Mouse (Mus musculus) embryo, embryonic 11.5 days (tissue): ENCODE measurements at regions not wholly inside any gene's neighbourhood (a gene's known extent, or its start where the extent isn't known, plus 50 kb on each side); places are given as distances from the start of the nearest gene placed in this dataset.
"Not testable (repeated sequence)": the region's sequence is repeated elsewhere in the genome, so short reads cannot be mapped to it uniquely, and the experiment has no call there.

ENCODE experiments used
- DNase-seq: peaks from one replicate; pipeline ENCODE4 v3.0.0-alpha.2; 2012; ENCODE audit warnings: low read depth, low spot score

DNA sequence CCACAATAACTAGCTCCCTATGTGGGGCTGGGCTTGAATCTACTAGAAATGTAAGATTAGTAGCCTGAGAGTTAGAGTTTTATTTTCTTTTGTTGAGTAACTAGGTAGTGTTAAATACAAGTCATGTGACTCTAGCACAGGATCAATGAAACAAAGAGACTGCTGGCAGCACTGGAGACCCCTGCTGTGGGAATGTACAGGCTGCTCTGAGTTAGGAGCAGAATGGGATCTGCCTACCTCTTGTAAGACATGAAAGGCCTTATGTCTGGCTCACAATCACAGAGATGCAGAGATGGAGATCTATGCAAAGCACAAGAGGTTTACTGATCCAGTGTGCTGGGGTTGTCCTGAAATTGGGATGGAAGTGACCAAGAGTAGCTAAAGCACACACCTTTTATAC lies 193.9 kb upstream of the Kcnmb2 start:
- DNase-seq: not testable (repeated sequence)

DNA sequence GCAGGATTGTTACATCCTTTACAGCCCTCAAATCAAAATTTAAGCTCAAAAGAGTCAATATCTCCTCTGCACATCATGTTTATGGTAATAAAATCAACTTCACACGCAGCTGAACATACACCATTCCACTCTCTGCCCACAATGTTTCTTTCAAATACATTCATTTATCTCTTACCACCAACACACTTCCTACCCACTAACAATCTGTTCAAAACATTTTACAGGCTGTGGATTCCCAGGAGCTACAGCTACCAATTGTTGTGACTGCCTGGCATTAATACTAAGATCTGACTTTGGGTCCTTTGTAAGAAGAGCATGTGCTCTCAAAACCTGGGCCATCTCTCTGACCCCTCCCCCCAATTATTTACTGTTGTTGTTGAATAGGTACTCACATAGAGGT lies 161.0 kb upstream of the Kcnmb2 start:
- no peak for DNase-seq

DNA sequence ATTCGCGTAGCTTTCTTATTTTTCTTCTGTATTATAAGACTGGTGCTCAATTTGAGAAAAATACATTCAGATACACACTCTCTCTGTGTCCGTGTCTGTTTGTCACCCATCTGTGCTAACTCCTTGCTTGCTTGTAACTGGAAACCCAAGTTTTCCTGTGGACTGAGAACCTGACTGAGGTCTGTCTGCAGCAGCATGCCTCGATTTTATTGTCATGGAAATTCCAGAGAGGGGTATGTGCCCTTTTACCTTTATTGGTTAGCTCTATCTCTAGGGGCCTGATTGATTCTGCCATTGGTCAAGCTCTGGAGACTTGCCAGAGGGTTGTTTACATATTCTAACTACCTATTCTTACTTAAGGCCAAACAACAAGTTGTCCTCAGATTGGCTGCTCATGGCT lies 146.4 kb upstream of the Kcnmb2 start:
- DNase-seq: no peak

DNA sequence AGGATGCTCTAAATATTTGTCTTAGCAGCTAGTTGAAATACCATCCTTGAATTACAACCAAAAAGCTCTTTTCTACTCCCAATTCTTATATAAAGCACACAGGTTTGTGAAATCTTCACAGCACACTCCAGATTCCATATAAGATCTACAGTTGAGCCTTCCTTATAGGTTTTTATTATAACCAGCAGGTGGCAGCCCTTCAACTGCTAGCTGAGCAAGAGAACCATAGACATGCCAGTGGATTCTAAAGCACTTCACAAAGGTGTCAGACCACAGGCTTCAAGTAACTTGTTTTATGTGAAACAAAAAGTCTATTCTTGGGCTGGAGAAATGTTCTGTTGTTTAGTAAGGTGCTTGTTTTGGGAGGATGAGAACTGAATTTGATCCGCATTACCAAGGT lies 133.1 kb upstream of the Kcnmb2 start:
- DNase-seq: peak; percentile 9

DNA sequence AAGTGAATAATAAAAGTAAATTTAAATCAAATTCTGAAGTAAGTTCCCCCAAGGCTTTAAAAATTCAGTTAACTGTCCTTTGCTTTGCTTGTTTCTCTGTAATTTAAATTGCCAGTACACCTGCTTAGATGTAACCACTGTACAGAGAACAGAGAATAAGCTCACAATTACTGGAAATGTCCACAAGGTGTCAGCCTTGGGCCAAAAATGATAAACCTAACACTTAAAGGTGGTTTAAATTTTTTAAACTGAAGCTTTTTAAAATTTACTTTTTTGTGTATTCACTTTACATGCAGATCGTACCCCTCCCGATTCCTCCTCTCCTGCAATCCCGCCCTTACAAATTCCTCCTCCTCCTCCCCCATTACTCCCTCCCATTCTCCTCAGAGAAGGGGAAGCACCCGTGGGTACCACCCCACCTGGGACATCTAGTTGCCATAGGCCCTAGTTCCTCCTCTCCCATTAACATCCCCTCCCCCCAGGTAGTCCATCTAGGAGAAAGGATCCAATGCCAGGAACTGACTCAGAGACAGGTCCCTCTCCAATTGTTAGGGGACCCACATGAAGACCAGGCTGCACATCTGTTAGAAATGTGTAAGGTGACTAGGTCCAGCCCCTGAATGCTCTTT lies 111.9 kb upstream of the Kcnmb2 start:
- DNase-seq: peak; percentile 42

DNA sequence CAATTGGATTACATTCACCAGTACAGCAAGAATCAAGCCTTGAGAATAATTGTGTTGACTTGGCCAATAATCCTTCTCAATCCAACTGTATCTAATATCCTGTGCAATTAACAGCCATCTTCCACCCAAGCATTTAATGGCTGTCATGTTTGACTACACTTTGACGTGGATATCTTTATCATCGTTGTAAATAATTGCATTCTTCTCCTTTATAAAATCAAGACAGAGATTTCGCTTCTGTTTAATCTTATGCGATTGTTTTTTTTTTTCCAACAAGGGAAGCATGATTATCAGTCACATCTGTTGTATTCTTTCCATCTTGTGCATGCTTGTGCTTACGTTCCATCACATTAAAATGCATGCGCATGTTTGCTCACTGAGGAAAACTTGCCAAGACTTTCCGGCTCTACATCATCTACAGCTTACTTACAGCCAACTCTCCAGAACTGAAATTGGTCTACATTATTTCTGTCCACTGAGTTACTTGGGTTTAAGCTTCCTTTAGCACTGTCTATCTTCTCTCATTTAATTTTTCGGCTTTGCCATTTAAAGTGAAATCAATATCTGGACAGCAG lies 108.8 kb upstream of the Kcnmb2 start:
- no peak for DNase-seq

DNA sequence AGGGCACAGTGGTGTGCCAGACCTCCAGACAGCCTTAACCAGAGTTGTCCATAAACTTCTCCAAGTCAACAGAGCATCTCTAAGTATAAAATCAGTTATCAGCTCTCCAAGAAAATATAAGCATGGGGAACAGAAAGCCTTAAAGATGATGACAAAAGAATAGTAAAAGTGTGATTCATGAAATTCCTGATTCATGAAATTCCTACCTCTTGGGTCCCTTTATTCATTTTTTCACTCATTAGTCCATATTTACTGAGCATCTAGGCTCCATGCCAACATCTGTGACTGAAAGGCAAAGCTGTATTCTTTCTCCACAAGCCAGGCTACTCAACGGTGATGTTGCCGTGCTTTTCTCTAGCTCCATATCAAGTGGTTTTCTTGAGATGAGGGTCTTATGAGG lies 105.7 kb upstream of the Kcnmb2 start:
- DNase-seq: no peak

DNA sequence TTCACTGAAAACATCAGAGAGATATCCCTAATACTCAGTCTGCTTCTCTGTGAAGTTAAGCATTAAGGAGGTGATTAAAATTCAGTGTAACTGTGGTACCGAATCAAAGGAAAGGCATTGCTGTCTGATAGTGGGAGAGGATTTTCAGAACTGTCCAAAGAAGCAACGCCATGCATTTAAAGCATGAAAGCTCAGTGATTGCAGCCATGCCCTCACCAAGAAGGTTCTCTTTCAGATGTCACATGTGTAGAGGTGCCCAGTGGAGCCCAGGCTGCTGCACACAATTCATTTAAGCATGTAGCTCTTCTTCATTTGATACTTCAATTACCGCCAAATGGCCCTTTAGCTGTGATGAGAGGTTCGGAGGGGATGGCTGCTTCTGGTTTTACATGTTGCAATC lies 103.1 kb upstream of the Kcnmb2 start:
- DNase-seq: no peak

DNA sequence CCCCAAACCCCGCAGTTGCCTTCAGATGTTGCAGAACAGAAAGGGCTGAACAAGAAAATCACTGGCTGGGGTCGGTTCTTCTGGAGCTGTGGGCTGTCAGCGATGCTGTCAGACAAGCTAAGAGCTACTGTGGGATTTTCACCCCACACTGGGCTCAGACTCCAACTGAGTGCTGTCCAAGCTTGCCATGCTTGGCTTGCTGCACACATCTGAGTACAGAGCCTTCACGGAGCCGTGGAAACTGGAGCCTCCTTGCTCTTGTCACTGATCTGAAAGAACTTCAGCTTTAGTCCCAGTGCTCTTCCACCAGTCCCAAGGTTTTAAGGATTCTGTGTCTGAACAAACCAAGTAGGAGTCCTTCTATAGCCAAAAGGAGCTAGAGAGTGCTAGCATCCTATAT lies 98.3 kb upstream of the Kcnmb2 start:
- no peak for DNase-seq

DNA sequence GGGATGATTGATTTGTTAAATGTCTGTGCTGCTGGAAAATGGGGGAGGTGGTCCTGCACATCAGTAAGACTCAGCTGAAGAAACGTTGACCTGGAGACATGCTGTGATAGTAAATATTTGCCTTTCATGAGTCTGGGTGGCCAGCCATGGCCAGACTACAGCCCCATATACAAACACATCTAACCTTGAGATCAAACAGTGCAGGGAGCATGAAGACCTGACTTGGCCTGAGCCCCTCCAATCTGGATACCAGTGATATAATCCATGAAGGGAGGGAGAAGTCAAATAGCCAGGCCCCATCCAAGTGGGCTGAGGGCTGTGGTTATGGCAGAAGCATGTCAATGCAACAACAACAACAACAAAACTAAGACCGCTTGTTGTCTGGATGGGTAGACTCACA lies 94.6 kb upstream of the Kcnmb2 start:
- DNase-seq: no peak

DNA sequence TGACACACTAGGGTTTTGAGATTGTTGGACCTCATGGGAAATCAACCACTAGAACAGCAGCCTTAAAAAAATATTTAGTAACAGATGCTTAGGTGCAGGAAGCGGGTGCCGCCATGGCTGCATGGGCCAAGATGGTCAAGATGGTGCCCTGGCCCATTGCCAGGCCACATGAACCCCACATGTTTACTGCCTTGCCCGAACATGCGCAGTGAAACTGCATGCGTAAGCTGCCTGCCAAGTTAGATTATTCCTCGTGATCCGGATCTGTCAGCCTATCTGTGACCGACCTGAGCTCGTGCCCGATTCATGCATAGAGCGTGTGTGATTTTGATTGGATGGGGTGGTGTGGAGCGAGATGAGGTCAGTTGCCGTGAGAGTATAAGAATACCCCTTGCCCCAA lies 93.2 kb upstream of the Kcnmb2 start:
- not testable (repeated sequence) for DNase-seq

DNA sequence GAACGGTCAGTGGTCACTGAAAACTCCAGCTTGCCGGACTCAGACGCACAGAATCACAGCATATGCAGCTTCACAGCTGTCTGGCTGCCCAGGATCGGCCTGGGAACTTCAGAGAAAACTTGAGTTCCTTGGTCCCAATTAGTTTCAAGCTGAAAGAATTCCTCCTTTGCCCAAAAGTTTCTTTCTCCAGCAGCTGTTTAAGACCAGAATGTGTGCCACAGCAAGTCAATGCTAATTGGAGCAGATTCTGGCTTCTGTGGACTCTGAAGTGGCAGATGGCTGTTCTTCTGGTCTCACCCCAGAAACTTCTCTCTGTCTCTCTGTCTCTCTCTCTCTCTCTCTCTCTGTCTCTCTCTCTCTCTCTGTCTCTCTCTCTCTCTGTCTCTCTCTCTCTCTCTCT lies 91.1 kb upstream of the Kcnmb2 start:
- DNase-seq: no peak

DNA sequence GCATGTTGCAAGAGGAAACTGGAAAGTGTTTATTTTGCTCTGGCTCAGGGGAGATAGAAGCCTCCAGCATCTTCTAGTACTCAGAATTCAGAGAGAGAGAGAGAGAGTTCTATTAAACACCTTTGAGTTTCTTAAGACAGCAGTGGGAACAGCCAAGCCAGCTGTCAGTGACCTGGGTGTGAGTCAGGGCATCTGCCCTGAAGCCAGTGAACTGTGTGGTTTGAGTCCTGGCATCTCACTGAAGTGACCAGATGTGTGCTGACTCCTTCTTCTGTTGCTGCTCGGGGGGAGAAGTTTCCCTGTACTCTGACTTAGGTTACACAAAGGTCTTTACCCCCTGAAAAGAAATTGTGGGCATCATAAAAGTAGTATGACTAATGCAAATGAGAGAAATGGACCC lies 70.4 kb upstream of the Kcnmb2 start:
- DNase-seq: no peak

DNA sequence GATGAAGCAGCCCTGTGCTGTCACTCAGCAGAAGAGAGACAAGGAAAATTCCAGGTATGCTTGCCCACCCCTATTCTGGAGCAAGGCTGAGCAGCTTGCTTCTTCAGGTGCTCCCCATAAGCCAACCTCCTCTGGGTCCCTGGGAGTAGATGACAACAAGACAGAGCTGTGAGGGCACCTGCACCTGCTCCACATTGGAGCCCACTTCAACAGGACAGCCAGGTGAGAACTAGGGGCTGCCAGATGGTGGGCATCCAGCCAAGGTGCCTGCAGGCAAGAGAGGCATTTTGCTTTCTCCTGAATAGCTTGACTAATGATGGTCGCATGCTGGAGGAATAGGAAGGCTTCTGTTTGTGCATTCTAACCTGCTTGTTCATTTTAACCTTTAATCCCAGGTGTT lies 61.1 kb upstream of the Kcnmb2 start:
- no peak for DNase-seq

DNA sequence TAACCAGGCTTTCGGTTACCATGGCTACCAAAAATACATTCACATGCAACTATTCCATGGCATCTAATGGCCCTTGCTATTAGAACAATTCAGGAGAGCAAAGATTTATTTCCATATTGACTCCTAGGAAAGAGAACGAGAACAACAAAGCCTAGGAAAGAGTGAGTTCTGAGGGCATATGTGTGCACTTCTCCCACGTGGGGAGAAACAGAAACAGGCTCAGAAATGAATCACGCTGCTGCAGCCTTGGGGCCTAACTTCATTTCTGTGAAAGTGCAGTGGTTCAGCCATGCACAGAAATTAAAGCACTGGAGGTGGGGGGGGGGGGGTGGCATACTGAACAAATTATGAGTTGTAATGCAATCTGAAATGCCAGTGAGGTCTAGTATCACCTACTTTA lies 55.2 kb upstream of the Kcnmb2 start:
- DNase-seq: no peak
